Mouse (Mus musculus) neural tube, embryonic 12.5 days (tissue): ENCODE results near the gene Dhx34. TPM values are rescaled to one million over a fixed set of nuclear protein-coding genes. Genes with fewer than 3 reads are reported as not detected.
A peak's percentile ranks its signal among the peaks of the same experiment; 100 is the strongest.
"Not testable (repeated sequence)": the region's sequence is repeated elsewhere in the genome, so short reads cannot be mapped to it uniquely, and the experiment has no call there.

ENCODE experiments used
- ATAC-seq: fragments of 200-750 bp; cut with Nextera tagmentation; 2 replicates; pipeline ENCODE4 v1.8.0; 2017; ENCODE audit warnings: low read depth, mild to moderate bottlenecking, moderate TSS enrichment, moderate library complexity; ENCODE audit not compliant: low FRiP score
- H3K27ac ChIP-seq: fragments of 300-500 bp; sonication (generic); 2 replicates; pipeline ENCODE4 v1.5.1; 2016
- H3K27me3 ChIP-seq: fragments of 300-500 bp; sonication (generic); replicated peaks from 2 replicates; pipeline ENCODE4 v1.6.1; 2016; ENCODE audit warnings: mild to moderate bottlenecking
- H3K36me3 ChIP-seq: fragments of 300-500 bp; sonication (generic); 2 replicates; pipeline ENCODE4 v1.6.1; 2016; ENCODE audit warnings: mild to moderate bottlenecking
- H3K4me1 ChIP-seq: fragments of 300-500 bp; sonication (generic); 2 replicates; pipeline ENCODE4 v1.6.1; 2016
- H3K4me2 ChIP-seq: fragments of 300-500 bp; sonication (generic); replicated peaks from 2 replicates; pipeline ENCODE4 v1.6.1; 2016; ENCODE audit warnings: mild to moderate bottlenecking
- H3K4me3 ChIP-seq: fragments of 300-500 bp; sonication (generic); 2 replicates; pipeline ENCODE4 v1.5.1; 2016
- H3K9ac ChIP-seq: fragments of 300-500 bp; sonication (generic); 2 replicates; pipeline ENCODE4 v1.6.1; 2016; ENCODE audit warnings: mild to moderate bottlenecking
- H3K9me3 ChIP-seq: fragments of 300-500 bp; sonication (generic); 2 replicates; pipeline ENCODE4 v1.6.1; 2016; ENCODE audit warnings: mild to moderate bottlenecking
- WGBS: fragments of 180-500 bp; shearing (Covaris S2); methylation state at CpG from one replicate; pipeline ENCODE4 v1.1.7; 2016; 5-methylcytosine and 5-hydroxymethylcytosine counted together
- polyA plus RNA-seq: library from polyadenylated mRNA; unstranded; fragments of >200 nt; fragmentation: Nextera tagmentation; extraction: Ambion mirVana; gene quantifications from 2 replicates; pipeline ENCODE4 v1.2.1, GENCODE M21; 2016

The Dhx34 gene
- 14.9 and 16.5 TPM in 2 replicates for polyA plus RNA-seq

DNA sequence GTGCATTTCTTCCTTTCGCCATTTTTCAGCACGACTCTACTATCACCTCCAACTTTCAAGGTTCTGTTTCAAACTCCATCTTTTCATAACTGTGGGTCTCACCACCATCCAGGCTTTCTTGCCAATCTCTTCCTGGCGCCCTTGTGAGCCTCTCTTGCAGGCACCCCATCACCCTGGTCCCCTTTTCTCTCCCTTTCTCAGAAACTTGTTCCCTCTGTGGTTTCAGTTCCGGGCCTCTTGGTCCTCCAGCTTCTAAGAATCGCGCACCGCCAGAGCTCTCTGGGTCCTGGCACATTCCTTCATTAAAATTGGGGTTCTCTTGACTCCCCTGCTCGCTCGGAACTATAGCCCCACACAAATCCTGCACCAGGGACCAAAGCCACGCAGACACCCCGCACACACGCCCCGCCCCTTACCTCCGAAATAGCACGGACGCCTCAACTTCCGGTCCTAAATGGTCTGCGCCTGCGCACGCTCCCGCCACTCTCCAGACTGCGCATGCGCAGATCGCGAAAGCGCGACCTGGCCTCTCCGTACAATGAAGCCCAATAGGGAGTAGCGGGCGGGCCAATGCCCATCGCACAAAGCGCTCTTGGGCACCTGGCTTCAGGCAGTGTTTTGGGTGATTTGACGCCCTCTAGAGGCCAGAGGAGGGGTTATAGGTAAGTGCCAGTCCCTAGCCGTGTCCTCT is at the start of gene Dhx34:
Gene Dhx34, minus strand, starts transcription at position 456 of the 691 bp plus-strand sequence.
- Histone ChIP-seq H3K9me3 (no peaks in the 10 kb centered on the region), H3K27me3 (no peaks in the 10 kb centered on the region), H3K4me3 (peak within 1 kb of the TSS; percentile 66), H3K4me1 (peaks cover 9% of the 10 kb centered on the region; the same call in 1 of the 2 replicates), H3K9ac (peak within 1 kb of the TSS; percentile 83), H3K27ac (no peak within 1 kb of the TSS; the same call in 1 of the 2 replicates), H3K4me2 (peak within 1 kb of the TSS; percentile 77), H3K36me3 (peaks cover 11% of the 10 kb centered on the region)
- 2% methylated on average over 34 of the region's 34 CpGs for WGBS
- ATAC-seq: peak; percentile 94

DNA sequence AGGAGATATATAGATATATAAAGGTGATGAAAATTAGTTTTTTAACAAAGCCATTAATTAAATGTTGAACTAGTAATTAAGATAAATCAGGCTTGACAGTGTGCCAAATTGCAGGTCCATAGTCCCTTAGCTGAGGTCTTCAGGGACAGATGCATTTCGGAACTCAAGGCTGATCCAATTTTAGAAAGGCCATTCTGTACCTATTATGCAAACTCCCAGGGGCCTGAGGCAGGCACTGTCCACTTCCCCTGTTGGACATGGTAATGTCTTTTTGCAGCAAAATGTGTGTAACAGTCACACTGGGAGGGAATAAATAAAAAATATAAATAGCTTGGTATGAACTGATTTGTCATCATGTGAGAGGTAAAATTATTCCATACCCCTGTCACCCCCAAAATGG is 49.3 kb upstream of the Dhx34 start:
- no peak overlapping the region for H3K4me2 ChIP-seq
- 70% methylated on average over 1 of the region's 1 CpGs for WGBS
- peaks cover 25% of the 10 kb centered on the region for H3K4me1 ChIP-seq

DNA sequence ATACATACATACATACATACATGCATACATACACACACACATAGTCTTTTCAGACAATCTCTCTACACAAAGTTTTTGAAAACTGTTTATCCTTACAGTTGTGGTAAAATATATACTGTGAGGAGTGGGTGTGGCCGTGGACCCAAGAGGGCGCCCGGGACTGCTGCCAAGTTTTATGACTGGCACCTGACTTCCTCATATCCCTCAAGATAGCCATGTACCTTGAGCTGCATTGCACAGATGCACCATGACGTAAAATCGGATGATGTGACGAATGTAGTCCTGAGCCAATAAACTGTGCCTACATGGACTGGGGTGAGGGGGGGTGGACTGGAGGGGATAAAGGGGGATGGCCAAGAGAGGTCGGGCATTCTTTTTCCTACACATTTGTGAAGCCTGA is 44.8 kb upstream of the Dhx34 start:
- not testable (repeated sequence) for H3K27ac ChIP-seq, ATAC-seq, H3K4me1 ChIP-seq, H3K27me3 ChIP-seq, H3K9me3 ChIP-seq, H3K4me2 ChIP-seq, H3K9ac ChIP-seq, H3K4me3 ChIP-seq, H3K36me3 ChIP-seq
- WGBS: 84% methylated on average over 7 of the region's 7 CpGs

More for the DNA sequence above, 49.3 kb upstream of the Dhx34 start:
- Histone ChIP-seq H3K27me3 (peaks cover 11% of the 10 kb centered on the region; the same call in 1 of the 2 replicates), H3K27ac (no peak overlapping the region), H3K9ac (no peak overlapping the region), H3K4me3 (no peak overlapping the region), H3K9me3 (no peaks in the 10 kb centered on the region), H3K36me3 (peaks cover 11% of the 10 kb centered on the region)
- no peak for ATAC-seq

DNA sequence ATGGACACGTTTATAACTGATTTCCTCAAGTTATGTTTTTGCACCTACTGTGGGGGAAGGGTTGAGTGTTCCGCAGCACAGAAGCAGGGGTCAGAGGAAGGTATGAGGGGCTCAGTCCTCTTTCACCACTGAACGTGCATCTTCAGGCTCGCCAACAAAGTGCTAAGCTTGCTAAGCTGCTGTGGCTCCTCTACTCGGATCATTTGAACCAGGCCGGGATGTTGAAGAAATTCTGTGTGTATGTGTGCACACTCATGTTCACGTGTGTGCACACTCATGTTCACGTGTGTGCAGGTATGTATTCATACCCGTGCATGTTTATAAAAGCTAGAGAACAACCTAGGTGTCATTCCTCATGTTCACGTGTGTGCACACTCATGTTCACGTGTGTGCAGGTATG is 44.0 kb upstream of the Dhx34 start:
- no peak for ATAC-seq
- Histone ChIP-seq H3K4me2 (no peak overlapping the region), H3K27me3 (peaks cover 3% of the 10 kb centered on the region; the same call in 1 of the 2 replicates), H3K4me3 (no peak overlapping the region), H3K36me3 (no peaks in the 10 kb centered on the region), H3K9ac (no peak overlapping the region), H3K9me3 (peaks cover 6% of the 10 kb centered on the region; the same call in 1 of the 2 replicates), H3K27ac (no peak overlapping the region), H3K4me1 (no peaks in the 10 kb centered on the region)
- 87% methylated on average over 11 of the region's 11 CpGs for WGBS

DNA sequence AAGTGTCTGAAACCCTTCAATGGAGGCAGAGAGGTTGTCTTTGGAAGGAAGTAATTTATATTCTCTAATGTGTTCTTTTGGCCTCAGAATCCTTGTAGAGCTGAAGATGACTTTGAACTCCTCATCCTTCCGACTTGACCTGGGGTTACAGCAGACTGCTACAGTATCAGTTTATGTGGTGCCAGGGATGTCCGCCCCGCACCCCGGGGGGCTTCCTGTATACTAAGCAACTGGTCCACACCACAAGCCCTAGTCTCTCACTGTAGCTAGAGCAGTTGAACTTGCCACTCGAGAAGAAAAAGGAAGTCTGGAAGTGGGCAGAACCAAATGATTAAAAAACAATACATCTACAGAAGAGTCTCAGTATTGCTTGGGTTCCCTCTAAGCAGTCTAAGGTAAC is 42.0 kb upstream of the Dhx34 start:
- Histone ChIP-seq H3K27me3 (no peaks in the 10 kb centered on the region), H3K9me3 (peaks cover 6% of the 10 kb centered on the region; the same call in 1 of the 2 replicates), H3K4me1 (no peaks in the 10 kb centered on the region), H3K27ac (no peak overlapping the region), H3K4me3 (no peak overlapping the region), H3K9ac (no peak overlapping the region), H3K36me3 (no peaks in the 10 kb centered on the region), H3K4me2 (no peak overlapping the region)
- ATAC-seq: no peak
- 87% methylated on average over 5 of the region's 5 CpGs for WGBS

DNA sequence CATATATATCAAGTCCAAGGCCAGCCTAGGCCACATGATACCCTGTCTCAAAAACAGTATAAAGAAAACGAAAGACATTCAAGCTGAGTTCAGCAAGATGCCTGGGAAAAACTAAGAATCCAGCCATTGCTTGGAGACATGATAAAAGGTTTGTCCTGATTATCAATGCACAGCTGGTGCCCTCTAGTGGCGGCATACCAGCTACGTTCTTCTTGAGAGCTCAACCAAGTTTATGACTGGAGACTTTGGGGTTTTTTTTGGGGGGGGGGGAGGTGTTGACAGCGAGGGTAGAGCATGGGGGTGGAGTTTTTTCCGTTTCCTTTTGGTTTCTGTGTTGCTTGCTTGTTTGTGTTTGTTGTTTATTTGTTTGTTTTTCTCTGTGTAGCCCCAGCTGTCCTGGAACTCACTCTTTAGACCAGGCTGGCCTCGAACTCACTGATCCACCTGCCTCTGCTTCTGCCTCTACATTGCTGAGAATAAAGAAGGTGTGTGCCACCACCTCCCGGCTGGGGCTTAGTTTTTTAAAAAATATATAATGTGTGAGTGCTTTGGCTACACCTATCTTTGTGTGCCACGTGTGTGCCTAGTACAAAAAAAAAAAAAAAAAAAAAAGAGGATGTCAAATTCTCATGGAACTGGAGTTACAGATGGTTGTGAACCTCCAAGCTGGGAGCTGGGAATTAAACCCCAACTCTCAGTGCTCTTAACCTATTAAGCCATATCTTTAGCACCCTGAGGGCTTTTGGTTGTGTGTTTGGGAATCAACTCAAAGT is 41.4 kb upstream of the Dhx34 start:
- Histone ChIP-seq H3K4me3 (no peak overlapping the region), H3K4me1 (no peaks in the 10 kb centered on the region), H3K9me3 (peaks cover 6% of the 10 kb centered on the region; the same call in 1 of the 2 replicates), H3K9ac (no peak overlapping the region), H3K27me3 (no peaks in the 10 kb centered on the region), H3K36me3 (no peaks in the 10 kb centered on the region), H3K4me2 (no peak overlapping the region), H3K27ac (no peak overlapping the region)
- no peak for ATAC-seq
- 31% methylated on average over 8 of the region's 8 CpGs for WGBS

DNA sequence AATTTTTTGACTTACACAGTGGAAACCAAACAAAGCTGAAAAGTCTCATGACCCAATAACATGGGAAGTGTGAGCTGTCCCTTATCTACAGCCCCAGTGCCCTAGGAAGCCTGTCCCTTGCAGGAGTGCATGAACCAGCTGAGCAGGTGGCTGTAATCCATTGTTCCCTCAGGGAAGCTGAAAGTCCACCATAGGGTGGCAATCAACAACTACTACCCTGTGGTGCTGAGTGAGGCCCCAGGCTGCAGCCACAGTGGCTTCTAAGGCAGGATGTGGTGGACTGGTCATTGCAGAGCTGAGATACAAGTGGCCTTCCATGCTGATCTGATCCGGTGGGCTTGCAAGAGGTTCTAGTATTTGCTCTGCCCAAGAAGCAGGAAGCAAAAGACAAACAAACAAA is 39.3 kb upstream of the Dhx34 start:
- Histone ChIP-seq H3K4me1 (no peaks in the 10 kb centered on the region), H3K4me3 (no peak overlapping the region), H3K27me3 (no peaks in the 10 kb centered on the region), H3K36me3 (no peaks in the 10 kb centered on the region), H3K4me2 (no peak overlapping the region), H3K27ac (no peak overlapping the region), H3K9me3 (peaks cover 6% of the 10 kb centered on the region; the same call in 1 of the 2 replicates), H3K9ac (no peak overlapping the region)
- no peak for ATAC-seq
- 76% methylated on average over 1 of the region's 1 CpGs for WGBS

DNA sequence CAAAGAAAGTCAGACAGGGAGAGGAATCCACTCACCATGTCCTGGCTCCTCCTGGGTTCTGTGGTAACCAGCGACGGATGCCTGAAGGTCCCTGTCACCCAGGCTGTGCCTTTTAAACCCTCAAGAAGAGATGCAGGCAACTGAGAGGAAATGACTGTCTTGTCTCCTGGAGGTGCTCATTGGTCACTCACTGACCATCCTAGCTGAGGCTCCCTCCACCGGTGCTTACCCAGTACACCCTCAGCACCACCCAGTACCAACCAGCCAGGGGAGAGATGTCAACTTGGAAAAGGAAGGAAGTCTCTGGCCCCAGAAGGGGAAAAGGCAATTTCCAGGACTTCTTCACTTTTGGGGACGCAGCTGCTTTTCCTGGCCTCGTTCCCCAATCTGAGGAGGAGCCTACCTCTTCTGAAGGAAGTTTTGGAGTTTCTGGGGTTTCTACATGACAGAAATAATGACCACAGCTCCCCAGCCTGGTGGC is 37.3 kb upstream of the Dhx34 start, which contains the start of gene C5ar1:
Gene C5ar1, minus strand, starts transcription at position 431 of the 481 bp plus-strand sequence.
- no peaks in the 10 kb centered on the region for H3K27me3 ChIP-seq
- H3K9ac ChIP-seq: no peak within 1 kb of the TSS
- no peaks in the 10 kb centered on the region for H3K9me3 ChIP-seq
- no peak within 1 kb of the TSS for H3K4me2 ChIP-seq
- no peak within 1 kb of the TSS for H3K27ac ChIP-seq
- no peaks in the 10 kb centered on the region for H3K36me3 ChIP-seq
- no peak within 1 kb of the TSS for H3K4me3 ChIP-seq
- H3K4me1 ChIP-seq: no peaks in the 10 kb centered on the region
- WGBS: 86% methylated on average over 5 of the region's 5 CpGs
- ATAC-seq: no peak

DNA sequence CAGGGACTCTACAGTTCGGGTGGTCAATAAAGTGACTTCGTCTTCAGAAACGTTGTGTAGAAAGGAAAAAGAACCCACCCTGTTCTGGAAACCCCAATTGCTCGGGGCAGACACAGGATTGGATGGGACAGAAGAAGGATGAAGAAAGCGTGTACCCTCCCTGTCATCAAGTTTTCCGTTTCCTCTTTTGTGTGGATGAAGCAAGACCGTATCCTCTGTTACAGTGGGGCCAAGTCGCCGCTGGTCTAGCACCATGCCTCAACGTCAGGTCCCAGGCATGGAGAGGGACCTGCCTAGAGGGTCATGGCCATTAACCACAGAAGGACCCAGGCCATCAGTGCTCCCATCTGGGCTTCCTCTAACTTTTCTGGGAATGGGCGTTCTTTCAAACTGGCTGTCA is 36.0 kb upstream of the Dhx34 start:
- Histone ChIP-seq H3K36me3 (no peaks in the 10 kb centered on the region), H3K4me3 (no peak overlapping the region), H3K9ac (no peak overlapping the region), H3K27me3 (no peaks in the 10 kb centered on the region), H3K4me1 (no peaks in the 10 kb centered on the region), H3K9me3 (no peaks in the 10 kb centered on the region), H3K27ac (no peak overlapping the region), H3K4me2 (no peak overlapping the region)
- ATAC-seq: no peak
- WGBS: 93% methylated on average over 11 of the region's 11 CpGs

DNA sequence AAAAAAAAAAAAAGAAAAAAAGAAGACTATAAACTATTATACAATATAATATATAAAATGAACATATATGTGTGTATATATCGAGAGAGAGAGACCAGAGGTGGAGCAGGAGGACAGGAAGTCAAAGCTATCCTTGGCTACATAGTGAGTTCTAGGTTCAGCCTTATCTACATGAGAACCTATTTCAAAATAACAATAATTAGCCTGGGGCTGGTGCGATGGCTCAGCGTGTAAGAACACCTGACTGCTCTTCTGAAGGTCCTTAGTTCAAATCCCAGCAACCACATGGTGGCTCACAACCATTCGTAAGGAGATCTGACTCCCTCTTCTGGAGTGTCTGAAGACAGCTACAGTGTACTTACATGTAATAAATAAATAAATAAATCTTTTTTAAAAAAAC is 34.1 kb upstream of the Dhx34 start:
- H3K4me3 ChIP-seq, H3K9me3 ChIP-seq, H3K27ac ChIP-seq, ATAC-seq, H3K4me2 ChIP-seq, H3K4me1 ChIP-seq, H3K36me3 ChIP-seq, H3K9ac ChIP-seq, H3K27me3 ChIP-seq: not testable (repeated sequence)
- 89% methylated on average over 4 of the region's 4 CpGs for WGBS

DNA sequence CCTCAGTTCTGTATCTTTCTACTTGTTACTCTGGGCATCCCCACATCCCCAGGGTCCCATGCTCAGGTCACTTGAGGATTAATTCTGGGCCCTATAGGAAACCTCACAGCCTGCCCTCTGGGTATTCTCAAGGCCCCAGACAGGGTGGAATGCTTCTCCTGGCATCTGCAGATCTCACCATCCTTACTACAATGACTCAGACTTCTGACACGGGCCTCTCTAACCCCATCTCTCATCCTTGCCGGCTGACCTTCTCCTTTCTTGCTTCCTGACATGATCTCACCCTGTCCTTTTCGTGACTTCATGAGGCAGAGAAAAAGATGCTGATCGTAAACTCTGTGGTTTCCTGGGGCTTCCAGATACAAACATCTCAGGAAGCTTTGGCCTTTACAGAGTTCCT is 32.4 kb upstream of the Dhx34 start:
- ATAC-seq: no peak
- WGBS: 63% methylated on average over 4 of the region's 4 CpGs
- Histone ChIP-seq H3K4me2 (no peak overlapping the region), H3K4me1 (no peaks in the 10 kb centered on the region), H3K4me3 (no peak overlapping the region), H3K36me3 (no peaks in the 10 kb centered on the region), H3K27ac (no peak overlapping the region), H3K9ac (no peak overlapping the region), H3K27me3 (no peaks in the 10 kb centered on the region), H3K9me3 (no peaks in the 10 kb centered on the region)

DNA sequence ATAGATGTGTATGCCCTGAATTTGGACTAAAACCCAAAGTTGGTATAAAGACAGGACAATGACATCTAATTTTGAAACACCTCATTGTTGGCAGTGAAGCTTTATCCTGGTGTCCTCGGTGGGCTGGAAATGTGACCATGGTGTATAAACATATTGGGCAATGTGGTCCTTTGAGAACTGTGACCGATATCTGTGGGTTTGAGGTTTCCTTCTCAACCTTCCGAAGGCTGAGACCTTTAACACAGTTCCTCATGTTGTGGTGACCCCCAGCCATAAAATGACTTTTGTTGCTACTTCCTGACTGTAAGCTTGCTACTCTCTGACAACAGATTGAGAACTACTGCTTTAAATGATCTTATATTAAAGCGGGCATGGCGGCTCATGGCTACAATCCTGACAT is 28.9 kb upstream of the Dhx34 start:
- no peaks in the 10 kb centered on the region for H3K27me3 ChIP-seq
- H3K9me3 ChIP-seq: no peaks in the 10 kb centered on the region
- no peak overlapping the region for H3K4me3 ChIP-seq
- no peak overlapping the region for H3K4me2 ChIP-seq
- no peaks in the 10 kb centered on the region for H3K36me3 ChIP-seq
- H3K9ac ChIP-seq: no peak overlapping the region
- no peak for ATAC-seq
- H3K27ac ChIP-seq: no peak overlapping the region
- H3K4me1 ChIP-seq: no peaks in the 10 kb centered on the region
- WGBS: 87% methylated on average over 5 of the region's 5 CpGs
